Mouse (Mus musculus): ENCODE measurements around the gene Slc16a10.
"Not testable (repeated sequence)": the region's sequence is repeated elsewhere in the genome, so short reads cannot be mapped to it uniquely, and the experiment has no call there.

Gene Slc16a10

GRCm38 (mm10) chr10:40020401-40020800 is 121.7 kb downstream of the Slc16a10 start:
- DNase-seq, result no peak

GRCm38 (mm10) chr10:40019492-40019891 is 122.6 kb downstream of the Slc16a10 start:
- DNase-seq, result no peak

DNA sequence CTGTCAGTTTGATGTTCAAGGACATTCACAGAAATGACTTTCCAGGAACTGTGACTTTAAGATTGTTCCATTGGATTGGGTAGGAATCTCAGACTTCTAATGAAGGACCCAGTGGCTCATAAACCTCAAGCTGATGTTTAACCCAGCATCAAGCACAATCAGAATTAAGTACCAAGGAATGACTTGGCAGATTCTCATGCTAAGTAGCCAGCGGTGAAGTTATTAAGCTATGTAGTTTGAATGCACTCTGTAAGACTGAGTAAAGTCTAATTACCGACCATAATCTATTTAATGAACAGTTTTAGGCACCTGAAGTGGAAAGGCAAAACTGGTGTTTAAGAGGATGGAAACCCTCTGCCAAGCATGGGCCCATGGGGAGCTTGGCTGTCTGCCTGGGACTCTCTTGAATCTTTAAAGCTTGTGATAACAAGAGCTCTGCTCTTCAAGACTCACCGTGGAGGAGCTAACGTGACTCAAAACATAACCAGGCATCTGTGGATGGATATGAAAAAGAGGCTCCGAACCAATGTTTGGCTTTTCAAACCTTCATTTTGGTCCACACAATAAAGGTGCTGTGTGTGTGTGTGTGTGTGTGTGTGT is 123.7 kb downstream of the Slc16a10 start:
- DNase-seq, result no peak

GRCm38 (mm10) chr10:40009591-40009990 is 132.5 kb downstream of the Slc16a10 start:
- no peak for DNase-seq

- not testable (repeated sequence) for DNase-seq
Measured at GRCm38 (mm10) chr10:40008847-40009246, 133.2 kb downstream of the Slc16a10 start.

DNA sequence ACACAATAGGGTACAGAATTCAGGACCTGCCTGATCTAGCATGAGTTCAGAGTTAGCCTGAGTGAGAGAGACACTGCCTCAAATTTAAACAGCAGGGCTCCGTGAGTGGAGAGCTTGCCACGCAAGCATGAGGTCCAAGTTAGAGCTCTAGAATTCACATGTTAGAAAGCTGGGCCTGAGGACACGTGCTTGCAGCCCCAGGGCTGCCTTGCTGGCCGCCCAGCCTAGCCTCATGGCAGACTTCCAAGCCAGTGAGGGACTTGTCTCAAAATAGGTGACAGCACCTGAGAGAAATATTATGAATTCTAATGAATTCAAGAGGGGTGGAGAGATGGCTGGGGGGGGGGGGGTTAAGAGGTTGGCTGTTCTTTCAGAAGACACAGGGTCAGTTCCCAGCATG is 134.1 kb downstream of the Slc16a10 start:
- DNase-seq, result no peak

- DNase-seq, result no peak
Measured at GRCm38 (mm10) chr10:40006963-40007362, 135.1 kb downstream of the Slc16a10 start.

- no peak for DNase-seq
Measured at GRCm38 (mm10) chr10:40000746-40001145, 141.3 kb downstream of the Slc16a10 start.

DNA sequence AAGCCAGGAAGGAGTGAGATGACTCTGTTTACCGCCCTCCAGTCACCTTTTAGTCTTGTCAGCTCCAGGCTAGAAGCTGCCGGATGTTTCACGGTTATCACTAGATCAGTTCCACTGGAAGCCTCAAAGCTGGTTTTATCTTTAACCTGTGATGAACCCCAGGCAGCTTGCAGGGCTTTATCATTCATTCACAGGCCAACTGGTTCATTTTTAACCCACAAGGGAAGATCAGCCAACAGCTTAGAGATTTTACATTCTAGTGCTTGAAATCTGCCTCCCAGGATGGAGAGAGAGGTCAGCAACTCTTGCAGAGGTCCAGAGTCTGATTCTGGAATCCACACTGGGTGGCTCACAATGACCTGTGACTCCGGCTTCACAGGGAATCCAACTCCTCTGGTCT is 150.9 kb downstream of the Slc16a10 start:
- DNase-seq, result no peak

DNA sequence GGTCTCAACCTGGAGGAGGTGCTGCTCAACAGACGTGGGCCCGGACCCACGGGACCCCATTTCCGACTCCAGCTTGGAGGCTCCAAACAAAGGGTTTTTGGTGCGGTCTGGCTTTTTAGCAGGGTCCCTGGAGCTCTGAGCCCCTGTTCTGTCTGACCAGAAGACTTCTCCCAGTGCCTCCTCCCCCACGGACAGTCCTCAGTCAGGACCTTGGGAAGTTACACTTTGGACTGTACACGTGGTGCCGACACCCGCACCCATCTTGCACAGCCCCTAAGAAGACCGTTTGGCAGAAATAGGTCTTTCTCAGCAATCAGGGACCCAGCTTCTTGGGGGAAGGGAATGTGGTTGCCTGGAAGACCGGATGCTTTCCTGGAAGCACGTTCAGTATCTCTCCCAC is 155.6 kb downstream of the Slc16a10 start, which contains the start of gene Mfsd4b5:
Gene Mfsd4b5 (minus strand): TSS at position 181 of the 400 bp plus-strand sequence.
- no peak for DNase-seq
